Mouse (Mus musculus) lung, embryonic 15.5 days (tissue): ENCODE results near the gene Rp9. TPM values are rescaled to one million over a fixed set of nuclear protein-coding genes. Genes with fewer than 3 reads are reported as not detected.
A peak's percentile ranks its signal among the peaks of the same experiment; 100 is the strongest.

Source experiments
- ATAC-seq: fragments of 200-750 bp; cut with Nextera tagmentation; 2 replicates; pipeline ENCODE4 v1.8.0; 2017; ENCODE audit warnings: moderate number of reproducible peaks, borderline replicate concordance; ENCODE audit not compliant: low FRiP score, low TSS enrichment; ENCODE audit errors: extremely low read depth
- H3K27ac ChIP-seq: fragments of 300-500 bp; sonication (generic); 2 replicates; pipeline ENCODE4 v1.5.1; 2015; ENCODE audit warnings: moderate library complexity, mild to moderate bottlenecking, inconsistent platforms
- H3K27me3 ChIP-seq: fragments of 300-500 bp; sonication (generic); 2 replicates; pipeline ENCODE4 v1.6.1; 2015; ENCODE audit warnings: inconsistent platforms
- H3K36me3 ChIP-seq: fragments of 300-500 bp; sonication (generic); 2 replicates; pipeline ENCODE4 v1.6.1; 2015; ENCODE audit warnings: inconsistent platforms
- H3K4me1 ChIP-seq: fragments of 300-500 bp; sonication (generic); 2 replicates; pipeline ENCODE4 v1.6.1; 2015; ENCODE audit warnings: inconsistent platforms
- H3K4me2 ChIP-seq: fragments of 300-500 bp; sonication (generic); 2 replicates; pipeline ENCODE4 v1.6.1; 2015; ENCODE audit warnings: inconsistent platforms, mild to moderate bottlenecking, moderate library complexity
- H3K4me3 ChIP-seq: fragments of 300-500 bp; sonication (generic); 2 replicates; pipeline ENCODE4 v1.5.1; 2015; ENCODE audit warnings: mild to moderate bottlenecking, inconsistent platforms
- H3K9ac ChIP-seq: fragments of 300-500 bp; sonication (generic); 2 replicates; pipeline ENCODE4 v1.6.1; 2015; ENCODE audit warnings: inconsistent platforms
- H3K9me3 ChIP-seq: fragments of 300-500 bp; sonication (generic); 2 replicates; pipeline ENCODE4 v1.6.1; 2016; ENCODE audit warnings: inconsistent platforms
- WGBS: fragments of 180-500 bp; shearing (Covaris S2); methylation state at CpG from one replicate; pipeline ENCODE4 v1.1.7; 2015; 5-methylcytosine and 5-hydroxymethylcytosine counted together
- polyA plus RNA-seq: library from polyadenylated mRNA; unstranded; fragments of >200 nt; fragmentation: Nextera tagmentation; extraction: Ambion mirVana; gene quantifications from 2 replicates; pipeline ENCODE4 v1.2.1, GENCODE M21; 2015

Rp9 gene
- polyA plus RNA-seq: 68.6 and 68.8 TPM in 2 replicates

GRCm38 (mm10) chr9:22469643-22470042 lies at the start of gene Rp9:
TSS of gene Rp9 (minus strand) at chr9:22469743.
- H3K27ac ChIP-seq: 0 out of 2 replicates have a peak within 1 kb of the TSS, but pooled peaks have one; percentile 29
- ATAC-seq: no peak

GRCm38 (mm10) chr9:22518394-22519041 lies 49.0 kb upstream of the Rp9 start:
- no peaks in the 10 kb centered on the region for H3K9me3 ChIP-seq
- no peak for ATAC-seq
- H3K27me3 ChIP-seq: no peaks in the 10 kb centered on the region
- 91% methylated on average over 3 of the region's 3 CpGs for WGBS
- H3K4me2 ChIP-seq: no peak overlapping the region
- no peak overlapping the region for H3K27ac ChIP-seq
- no peaks in the 10 kb centered on the region for H3K36me3 ChIP-seq
- no peaks in the 10 kb centered on the region for H3K4me1 ChIP-seq
- H3K9ac ChIP-seq: no peak overlapping the region
- H3K4me3 ChIP-seq: no peak overlapping the region

More at GRCm38 (mm10) chr9:22469643-22470042, at the start of gene Rp9:
- Histone ChIP-seq H3K9ac (peak within 1 kb of the TSS; percentile 22; the same call in 1 of the 2 replicates), H3K4me1 (peaks cover 6% of the 10 kb centered on the region; the same call in 1 of the 2 replicates), H3K36me3 (peaks cover 6% of the 10 kb centered on the region; the same call in 1 of the 2 replicates), H3K4me3 (peak within 1 kb of the TSS; percentile 88), H3K4me2 (peak within 1 kb of the TSS; percentile 65), H3K9me3 (no peaks in the 10 kb centered on the region), H3K27me3 (no peaks in the 10 kb centered on the region)
- 84% methylated on average over 3 of the region's 3 CpGs for WGBS

DNA sequence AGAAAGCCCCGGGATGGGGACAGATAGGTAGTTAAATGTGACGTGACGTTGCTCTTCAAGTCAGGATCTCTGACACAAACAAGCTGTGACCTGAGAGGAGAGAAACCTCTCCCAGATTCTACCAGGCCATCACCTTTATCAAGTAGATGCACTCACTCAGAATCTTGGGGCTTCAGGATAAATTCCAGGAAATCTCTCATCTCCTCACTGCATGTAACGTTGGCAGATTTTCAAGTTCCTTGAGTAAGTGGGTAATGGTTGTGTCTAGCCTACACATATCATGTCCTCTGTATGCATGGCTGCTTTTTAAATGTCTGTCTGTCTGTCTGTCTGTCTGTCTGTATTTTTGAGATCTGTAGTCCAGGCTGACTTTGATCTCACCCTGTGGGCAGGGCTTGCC lies 45.5 kb upstream of the Rp9 start:
- no peak for ATAC-seq
- WGBS: 72% methylated on average over 4 of the region's 4 CpGs
- Histone ChIP-seq H3K27me3 (no peaks in the 10 kb centered on the region), H3K4me1 (no peaks in the 10 kb centered on the region), H3K4me2 (no peak overlapping the region), H3K9ac (no peak overlapping the region), H3K27ac (no peak overlapping the region), H3K4me3 (no peak overlapping the region), H3K9me3 (no peaks in the 10 kb centered on the region), H3K36me3 (no peaks in the 10 kb centered on the region)

DNA sequence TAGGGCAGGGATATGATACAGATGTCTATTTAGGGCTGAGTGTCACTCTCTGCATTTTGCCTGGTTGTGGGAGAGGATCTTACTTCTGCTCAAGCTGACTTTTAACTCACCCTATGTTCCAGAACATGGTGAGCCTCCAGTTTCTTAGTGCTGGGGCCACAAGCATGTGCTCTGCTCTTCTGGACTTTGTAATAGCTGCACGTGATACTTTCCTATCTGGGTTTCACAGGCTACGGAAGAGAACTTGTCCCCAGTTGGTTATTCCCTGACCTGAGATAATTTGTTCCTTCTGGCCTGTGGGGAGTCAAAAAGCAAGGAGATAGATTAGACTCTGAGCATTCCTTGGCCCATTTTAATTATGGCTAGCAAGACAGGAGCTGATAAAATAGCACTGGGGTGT lies 36.0 kb upstream of the Rp9 start:
- H3K4me3 ChIP-seq: no peak overlapping the region
- no peak for ATAC-seq

GRCm38 (mm10) chr9:22503581-22503980 lies 34.0 kb upstream of the Rp9 start:
- ATAC-seq: no peak
- 74% methylated on average over 5 of the region's 5 CpGs for WGBS
- no peaks in the 10 kb centered on the region for H3K36me3 ChIP-seq
- no peak overlapping the region for H3K9ac ChIP-seq
- H3K4me2 ChIP-seq: no peak overlapping the region
- H3K27me3 ChIP-seq: no peaks in the 10 kb centered on the region
- no peak overlapping the region for H3K27ac ChIP-seq
- no peaks in the 10 kb centered on the region for H3K9me3 ChIP-seq
- no peaks in the 10 kb centered on the region for H3K4me1 ChIP-seq
- no peak overlapping the region for H3K4me3 ChIP-seq

More for the DNA sequence above, 36.0 kb upstream of the Rp9 start:
- Histone ChIP-seq H3K9ac (no peak overlapping the region), H3K4me1 (no peaks in the 10 kb centered on the region), H3K4me2 (no peak overlapping the region), H3K27ac (no peak overlapping the region), H3K36me3 (no peaks in the 10 kb centered on the region), H3K27me3 (no peaks in the 10 kb centered on the region), H3K9me3 (no peaks in the 10 kb centered on the region)
- WGBS: 73% methylated on average over 2 of the region's 2 CpGs

DNA sequence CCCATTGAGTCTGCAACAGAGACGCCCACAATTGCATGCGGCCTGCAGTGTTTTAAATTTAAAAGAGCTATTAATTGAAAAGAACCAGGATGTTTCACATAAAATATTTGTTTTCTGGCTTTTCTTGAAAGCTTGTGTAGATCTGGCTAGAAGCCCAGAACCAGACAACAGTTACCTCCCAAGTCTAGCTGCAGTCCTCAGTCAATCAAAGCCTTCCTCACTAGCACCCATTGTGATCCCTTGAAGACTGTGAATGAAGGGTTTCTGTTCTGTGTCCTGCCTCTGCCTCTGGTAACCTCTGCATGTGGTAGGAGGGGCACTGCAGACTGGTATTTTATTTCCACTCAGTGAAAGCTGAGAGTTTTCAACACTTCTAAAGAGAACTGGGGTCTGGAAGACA lies 33.4 kb upstream of the Rp9 start:
- ATAC-seq: no peak
- H3K4me3 ChIP-seq: no peak overlapping the region
- no peaks in the 10 kb centered on the region for H3K36me3 ChIP-seq
- no peak overlapping the region for H3K9ac ChIP-seq
- 51% methylated on average over 2 of the region's 2 CpGs for WGBS
- H3K27me3 ChIP-seq: no peaks in the 10 kb centered on the region
- no peak overlapping the region for H3K27ac ChIP-seq
- no peak overlapping the region for H3K4me2 ChIP-seq
- H3K9me3 ChIP-seq: no peaks in the 10 kb centered on the region
- H3K4me1 ChIP-seq: no peaks in the 10 kb centered on the region

DNA sequence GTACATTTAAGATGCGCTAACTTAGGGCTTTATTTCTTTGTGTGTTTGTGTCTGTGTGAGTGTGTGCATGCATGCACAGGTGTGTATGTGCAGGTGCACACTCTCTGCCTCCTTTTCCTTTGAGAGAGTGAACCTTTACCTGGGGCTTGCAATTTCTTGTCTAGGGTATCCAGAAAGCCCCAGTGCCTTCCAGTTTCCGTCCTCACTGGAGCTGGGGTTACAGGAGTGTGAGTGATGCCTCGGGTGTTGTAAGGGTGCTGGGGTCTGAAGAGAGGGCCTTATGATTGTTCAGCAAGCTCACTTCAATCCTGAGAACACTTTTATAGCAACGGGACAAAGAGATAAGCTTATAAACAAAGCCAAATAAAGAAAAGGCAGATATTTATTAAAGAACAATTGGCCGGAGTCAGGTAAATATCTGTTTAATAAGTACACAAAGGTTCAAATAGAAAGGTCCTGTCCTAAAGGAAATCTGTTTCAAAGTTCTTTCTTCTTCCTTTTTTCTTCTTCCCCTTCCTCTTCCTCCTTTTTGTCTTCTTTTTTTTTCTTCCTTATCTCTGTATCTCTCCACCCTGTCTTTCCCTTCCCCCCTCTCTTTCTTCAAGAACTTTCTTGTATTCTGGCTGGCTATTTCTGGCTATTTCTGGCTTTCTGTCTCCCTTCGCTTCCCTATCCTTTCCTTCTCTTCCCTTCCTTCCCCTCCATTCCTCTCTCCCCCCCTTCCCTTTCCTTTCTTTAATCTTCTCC lies 27.7 kb upstream of the Rp9 start:
- no peaks in the 10 kb centered on the region for H3K36me3 ChIP-seq
- 61% methylated on average over 6 of the region's 6 CpGs for WGBS
- no peak for ATAC-seq
- no peaks in the 10 kb centered on the region for H3K4me1 ChIP-seq
- no peaks in the 10 kb centered on the region for H3K27me3 ChIP-seq
- no peak overlapping the region for H3K4me2 ChIP-seq
- H3K4me3 ChIP-seq: no peak overlapping the region
- H3K9me3 ChIP-seq: no peaks in the 10 kb centered on the region
- no peak overlapping the region for H3K27ac ChIP-seq
- no peak overlapping the region for H3K9ac ChIP-seq

GRCm38 (mm10) chr9:22495133-22495532 lies 25.6 kb upstream of the Rp9 start:
- no peak overlapping the region for H3K9ac ChIP-seq
- no peak for ATAC-seq
- H3K4me2 ChIP-seq: no peak overlapping the region
- no peaks in the 10 kb centered on the region for H3K9me3 ChIP-seq
- no peaks in the 10 kb centered on the region for H3K4me1 ChIP-seq
- H3K27ac ChIP-seq: no peak overlapping the region
- H3K4me3 ChIP-seq: no peak overlapping the region
- no peaks in the 10 kb centered on the region for H3K36me3 ChIP-seq
- H3K27me3 ChIP-seq: no peaks in the 10 kb centered on the region
- WGBS: 91% methylated on average over 2 of the region's 2 CpGs

DNA sequence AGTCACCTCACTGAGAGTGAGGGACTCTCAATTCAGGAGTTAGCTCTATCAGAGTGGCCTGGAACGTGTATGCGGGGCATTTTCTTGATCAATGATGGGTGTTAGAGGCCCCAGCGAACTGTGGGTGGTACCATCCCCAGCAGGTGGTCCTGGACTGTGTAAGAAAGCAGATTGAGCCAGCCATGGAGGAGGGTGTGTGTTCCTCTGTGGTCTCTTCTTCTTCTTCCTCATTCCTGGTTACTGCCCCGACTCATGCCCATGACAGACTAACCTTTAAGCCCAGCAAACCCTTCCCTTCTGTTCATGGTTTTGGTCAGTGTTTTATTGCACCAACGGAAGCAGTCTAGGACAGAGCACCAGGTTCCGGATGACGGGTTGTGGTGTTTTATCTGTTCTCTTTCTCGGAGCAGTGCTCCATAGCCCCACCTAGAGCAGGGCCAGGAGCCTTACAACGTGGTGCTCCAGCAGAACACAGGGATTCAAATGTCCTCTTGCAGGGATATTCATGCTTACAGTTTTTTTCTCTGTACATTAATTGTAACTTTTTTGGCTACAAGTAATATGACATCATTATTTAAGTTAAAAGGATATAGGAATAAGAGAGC lies 24.8 kb upstream of the Rp9 start:
- H3K4me3 ChIP-seq: no peak overlapping the region
- H3K36me3 ChIP-seq: no peaks in the 10 kb centered on the region
- ATAC-seq: no peak
- WGBS: 82% methylated on average over 9 of the region's 9 CpGs
- H3K4me2 ChIP-seq: no peak overlapping the region
- no peaks in the 10 kb centered on the region for H3K4me1 ChIP-seq
- no peaks in the 10 kb centered on the region for H3K9me3 ChIP-seq
- no peak overlapping the region for H3K27ac ChIP-seq
- no peaks in the 10 kb centered on the region for H3K27me3 ChIP-seq
- H3K9ac ChIP-seq: no peak overlapping the region

DNA sequence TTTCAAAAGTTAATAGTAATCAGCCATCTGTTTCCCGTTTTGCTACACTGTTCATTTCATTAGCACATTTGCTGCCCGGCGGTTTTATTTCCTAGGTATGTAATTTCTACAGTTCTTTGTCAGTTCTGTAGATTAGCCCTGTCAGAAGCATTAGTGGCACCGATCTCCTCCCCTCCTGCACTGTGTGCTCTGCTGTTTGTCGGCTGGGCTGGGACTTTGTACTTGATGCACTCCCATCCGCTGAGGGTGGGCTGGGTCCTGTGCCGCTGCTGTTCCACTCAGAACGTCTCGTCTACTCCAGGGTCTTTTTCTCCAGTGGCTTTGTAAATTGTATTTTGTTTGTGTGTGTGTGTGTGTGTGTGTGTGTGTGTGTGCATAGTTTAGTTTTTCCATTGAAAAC lies 19.4 kb upstream of the Rp9 start:
- H3K9me3 ChIP-seq: no peaks in the 10 kb centered on the region
- H3K9ac ChIP-seq: no peak overlapping the region
- 36% methylated on average over 9 of the region's 9 CpGs for WGBS
- no peaks in the 10 kb centered on the region for H3K4me1 ChIP-seq
- H3K4me2 ChIP-seq: no peak overlapping the region
- no peak overlapping the region for H3K4me3 ChIP-seq
- no peak for ATAC-seq
- H3K27me3 ChIP-seq: no peaks in the 10 kb centered on the region
- H3K27ac ChIP-seq: no peak overlapping the region
- H3K36me3 ChIP-seq: no peaks in the 10 kb centered on the region

DNA sequence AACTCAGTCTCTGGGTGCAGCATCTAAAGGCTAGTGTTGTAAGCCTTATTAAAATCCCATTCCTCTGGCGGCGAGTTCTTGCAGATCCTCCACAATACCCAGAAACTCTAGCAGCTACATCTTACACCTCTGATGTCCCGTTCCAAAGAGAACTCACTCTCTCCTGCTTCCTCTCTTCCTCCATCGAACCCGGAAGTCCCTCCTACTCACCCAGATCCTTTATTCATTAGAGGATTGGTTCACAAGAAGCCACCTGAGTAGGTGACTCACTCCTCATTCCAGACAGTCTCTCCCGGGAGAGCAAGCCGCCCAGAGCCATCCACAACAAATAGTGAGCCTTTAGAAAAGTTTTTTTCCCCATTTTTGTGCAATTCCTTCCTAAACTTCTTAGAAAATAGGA lies 16.7 kb upstream of the Rp9 start:
- H3K27me3 ChIP-seq: no peaks in the 10 kb centered on the region
- H3K9ac ChIP-seq: no peak overlapping the region
- H3K36me3 ChIP-seq: no peaks in the 10 kb centered on the region
- no peaks in the 10 kb centered on the region for H3K9me3 ChIP-seq
- WGBS: 83% methylated on average over 7 of the region's 7 CpGs
- no peak overlapping the region for H3K27ac ChIP-seq
- H3K4me2 ChIP-seq: no peak overlapping the region
- H3K4me3 ChIP-seq: no peak overlapping the region
- no peak for ATAC-seq
- H3K4me1 ChIP-seq: no peaks in the 10 kb centered on the region
